Mouse (Mus musculus) liver, embryonic 14.5 days (tissue): ENCODE data around the gene Dscam.
A peak's percentile ranks its signal among the peaks of the same experiment; 100 is the strongest.

Experiments used
- CTCF ChIP-seq: IDR thresholded peaks from 2 replicates; pipeline ENCODE4 v1.5.1; 2016; ENCODE audit warnings: antibody characterized with exemption, low read depth, control low read depth
- EP300 ChIP-seq: IDR thresholded peaks from 2 replicates; pipeline ENCODE4 v1.6.1; 2016; ENCODE audit warnings: antibody characterized with exemption, low read depth

DNA sequence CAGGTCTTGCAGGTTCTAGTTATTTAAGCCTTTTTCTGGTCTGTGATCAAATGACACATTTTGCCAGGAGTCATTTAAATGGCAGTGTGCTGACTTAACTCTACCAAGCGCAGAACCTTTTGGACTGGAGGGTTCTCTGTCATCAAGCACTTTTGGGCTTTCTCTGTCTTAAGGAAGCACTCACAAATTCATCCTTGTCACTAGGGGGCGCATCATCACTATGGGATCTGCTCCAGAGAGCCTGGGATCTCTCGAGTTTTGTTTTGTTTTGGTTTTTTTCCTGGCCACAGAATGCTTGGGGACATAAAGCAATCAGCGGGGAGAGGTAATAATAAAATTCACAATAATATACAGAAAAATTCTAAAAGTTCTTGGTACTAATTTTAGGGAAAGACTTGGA lies 486.0 kb downstream of the Dscam start:
- TF ChIP-seq CTCF = peak; percentile 60
- no peak for TF ChIP-seq EP300
